Mouse (Mus musculus) small intestine, adult 10 weeks (tissue): ENCODE results near the gene Gm8926. TPM values are rescaled to one million over a fixed set of nuclear protein-coding genes. Genes with fewer than 3 reads are reported as not detected.

Experiments
- polyA plus RNA-seq: library from polyadenylated mRNA; stranded (reverse); fragments of 350-450 nt; fragmentation: Illumina TruSeq; extraction: RNeasy Lipid Tissue Mini Kit (QIAGEN cat#74804); gene quantifications from one replicate; pipeline ENCODE4 v1.2.3, GENCODE M21; 2014; ENCODE audit warnings: low replicate concordance

Gene Gm8926
- not detected for polyA plus RNA-seq

DNA sequence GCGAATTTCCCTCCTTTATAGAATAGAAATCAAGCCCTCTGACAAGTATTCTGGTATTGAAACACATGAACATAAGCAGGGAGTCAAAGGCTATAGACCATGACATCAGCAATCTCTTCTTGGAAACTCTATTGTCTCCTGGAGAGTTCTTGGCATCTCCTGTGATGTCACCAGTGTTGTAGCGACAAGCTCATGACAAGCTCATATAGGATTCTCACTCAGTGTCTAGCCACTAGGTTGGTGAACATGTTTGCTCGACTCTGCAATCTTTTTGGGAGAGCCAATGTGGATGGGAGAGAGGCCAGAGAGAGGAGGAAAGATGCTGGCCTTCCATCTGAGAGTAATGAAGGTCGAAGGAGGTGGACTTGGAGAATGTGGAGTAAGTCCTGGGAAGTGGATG, at the start of gene Gm8926:
Gene Gm8926, plus strand, starts transcription at position 301 of the 400 bp plus-strand sequence.

Other genes starting within 250 kb of the Gm8926 start
- not detected for gene Gm6460, start 175.6 kb upstream of the Gm8926 start, polyA plus RNA-seq
- gene Gm8922, start 88.6 kb upstream of the Gm8926 start, polyA plus RNA-seq: not detected
- gene Gm6465, start 75.0 kb downstream of the Gm8926 start, polyA plus RNA-seq: not detected
- not detected for gene 4933402N22Rik, start 147.5 kb downstream of the Gm8926 start, polyA plus RNA-seq